Mouse (Mus musculus) lung, postnatal 0 days (tissue): ENCODE measurements around the gene Heca. TPM values are rescaled to one million over a fixed set of nuclear protein-coding genes. Genes with fewer than 3 reads are reported as not detected.

ENCODE experiments used
- ATAC-seq: fragments of 200-750 bp; cut with Nextera tagmentation; 2 replicates; pipeline ENCODE4 v1.8.0; 2017; ENCODE audit warnings: moderate library complexity
- DNase-seq: peaks from one replicate; pipeline ENCODE4 v3.0.0-alpha.2; 2016; ENCODE audit warnings: low spot score
- H3K27ac ChIP-seq: fragments of 300-500 bp; sonication (generic); 2 replicates; pipeline ENCODE4 v1.5.1; 2014; ENCODE audit warnings: antibody characterized with exemption, mild to moderate bottlenecking, low read length, mixed read lengths
- H3K27me3 ChIP-seq: fragments of 300-500 bp; sonication (generic); replicated peaks from 2 replicates; pipeline ENCODE4 v1.6.1; 2014; ENCODE audit warnings: low read length, mixed read lengths; ENCODE audit not compliant: insufficient read depth
- H3K36me3 ChIP-seq: fragments of 300-500 bp; sonication (generic); 2 replicates; pipeline ENCODE4 v1.6.1; 2014; ENCODE audit warnings: low read length, mixed read lengths; ENCODE audit not compliant: insufficient read depth
- H3K4me1 ChIP-seq: fragments of 300-500 bp; sonication (generic); 2 replicates; pipeline ENCODE4 v1.6.1; 2014; ENCODE audit warnings: antibody characterized with exemption, low read depth, low read length, mixed read lengths; ENCODE audit not compliant: insufficient read depth
- H3K4me2 ChIP-seq: fragments of 300-500 bp; sonication (generic); replicated peaks from 2 replicates; pipeline ENCODE4 v1.6.1; 2014; ENCODE audit warnings: low read depth, mild to moderate bottlenecking, low read length, moderate library complexity, mixed read lengths
- H3K4me3 ChIP-seq: fragments of 300-500 bp; sonication (generic); 2 replicates; pipeline ENCODE4 v1.5.1; 2014; ENCODE audit warnings: low read depth, low read length
- H3K9ac ChIP-seq: fragments of 300-500 bp; sonication (generic); replicated peaks from 2 replicates; pipeline ENCODE4 v1.6.1; 2014; ENCODE audit warnings: low read depth, mild to moderate bottlenecking
- H3K9me3 ChIP-seq: fragments of 300-500 bp; sonication (generic); 2 replicates; pipeline ENCODE4 v1.6.1; 2016; ENCODE audit warnings: low read length, mixed read lengths
- CTCF ChIP-seq: IDR thresholded peaks from 2 replicates; pipeline ENCODE4 v1.5.1; 2016; ENCODE audit warnings: antibody characterized with exemption, mild to moderate bottlenecking
- EP300 ChIP-seq: IDR thresholded peaks from 2 replicates; pipeline ENCODE4 v1.6.1; 2016; ENCODE audit warnings: antibody characterized with exemption, mild to moderate bottlenecking, control low read depth
- WGBS: fragments of 180-500 bp; shearing (Covaris S2); extraction: QIAGEN DNeasy Blood & Tissue Kit; methylation state at CpG from one replicate; pipeline ENCODE4 v1.1.7; 2014; 5-methylcytosine and 5-hydroxymethylcytosine counted together
- polyA plus RNA-seq: library from polyadenylated mRNA; unstranded; fragments of >200 nt; fragmentation: Nextera tagmentation; extraction: Ambion mirVana; gene quantifications from 2 replicates; pipeline ENCODE4 v1.2.1, GENCODE M21; 2015

The Heca gene
- polyA plus RNA-seq, 1 experiment from 2014 or later = 8.2 TPM

DNA sequence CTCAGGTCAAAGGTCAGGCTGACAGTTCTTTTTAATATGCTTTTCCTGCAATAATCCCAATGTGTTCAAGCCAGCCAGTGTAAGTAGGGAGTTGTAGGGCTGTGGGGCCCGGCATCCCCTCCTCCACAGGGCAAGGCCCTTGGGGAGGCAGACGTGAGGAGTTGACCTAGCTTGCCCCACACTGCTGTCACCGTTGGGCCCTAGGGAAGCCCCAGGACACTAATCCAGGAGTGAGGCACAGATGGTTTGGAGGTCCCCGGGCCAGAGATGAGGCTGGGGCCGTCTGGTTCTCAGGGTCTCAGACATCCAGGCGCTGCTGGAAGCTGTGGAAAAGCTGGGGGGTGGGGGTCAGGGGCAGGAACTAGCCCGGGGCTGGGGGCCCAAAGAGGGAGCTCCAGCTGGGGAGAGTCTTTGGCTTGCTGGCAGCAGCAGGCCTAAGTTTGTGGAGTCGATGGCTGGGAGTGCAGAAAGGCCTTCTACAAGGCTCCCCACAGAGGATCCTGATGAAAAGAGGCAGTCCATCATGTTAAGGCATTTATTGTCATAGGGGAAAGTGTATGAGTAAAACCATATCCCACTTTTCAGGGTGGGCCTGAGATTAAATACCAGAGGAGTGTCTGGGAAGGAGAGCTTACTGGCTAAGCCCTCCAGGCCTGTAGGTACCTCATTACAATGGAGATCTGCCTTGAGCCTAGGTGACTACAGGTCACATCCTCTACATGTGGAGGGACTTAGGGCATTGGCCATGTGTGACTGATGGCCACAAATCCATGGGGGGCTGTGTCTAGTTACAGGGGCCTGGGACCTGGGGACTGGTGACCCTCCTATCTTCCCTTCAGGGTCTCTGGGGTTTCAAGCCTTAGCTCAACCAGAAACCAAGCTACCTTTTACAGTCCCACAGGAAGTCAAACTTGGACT lies 69.6 kb downstream of the Heca start:
- H3K36me3 ChIP-seq = no peaks in the 10 kb centered on the region
- TF ChIP-seq CTCF (no peak), EP300 (no peak)
- 50% methylated on average over 8 of the region's 8 CpGs for WGBS

GRCm38 (mm10) chr10:17869822-17870662 lies 77.8 kb downstream of the Heca start:
- TF ChIP-seq EP300 (no peak), CTCF (peak; percentile 97)
- H3K36me3 ChIP-seq = no peaks in the 10 kb centered on the region
- peak; percentile 84 for DNase-seq
- 32% methylated on average over 5 of the region's 5 CpGs for WGBS
- H3K4me3 ChIP-seq = no peak overlapping the region
- H3K4me2 ChIP-seq = no peak overlapping the region
- H3K27me3 ChIP-seq = no peaks in the 10 kb centered on the region
- H3K4me1 ChIP-seq = no peaks in the 10 kb centered on the region
- no peak overlapping the region for H3K27ac ChIP-seq
- no peaks in the 10 kb centered on the region for H3K9me3 ChIP-seq
- no peak overlapping the region for H3K9ac ChIP-seq
- ATAC-seq = peak; percentile 83

More for the DNA sequence above, 69.6 kb downstream of the Heca start:
- no peak for DNase-seq
- H3K9ac ChIP-seq = no peak overlapping the region
- no peaks in the 10 kb centered on the region for H3K9me3 ChIP-seq
- no peak overlapping the region for H3K27ac ChIP-seq
- no peak for ATAC-seq
- H3K4me2 ChIP-seq = no peak overlapping the region
- no peaks in the 10 kb centered on the region for H3K27me3 ChIP-seq
- no peak overlapping the region for H3K4me3 ChIP-seq
- no peaks in the 10 kb centered on the region for H3K4me1 ChIP-seq

GRCm38 (mm10) chr10:17860701-17861480 lies 87.0 kb downstream of the Heca start:
- DNase-seq (no peak), ATAC-seq (no peak)
- Histone ChIP-seq H3K9me3 (no peaks in the 10 kb centered on the region), H3K27ac (no peak overlapping the region), H3K36me3 (no peaks in the 10 kb centered on the region), H3K4me2 (no peak overlapping the region), H3K4me1 (no peaks in the 10 kb centered on the region), H3K9ac (no peak overlapping the region), H3K27me3 (no peaks in the 10 kb centered on the region), H3K4me3 (no peak overlapping the region)
- 72% methylated on average over 6 of the region's 6 CpGs for WGBS
- TF ChIP-seq CTCF (no peak), EP300 (no peak)

- no peak overlapping the region for H3K9ac ChIP-seq
- no peak for TF ChIP-seq CTCF
- no peak for TF ChIP-seq EP300
- 86% methylated on average over 9 of the region's 9 CpGs for WGBS
- H3K27ac ChIP-seq = no peak overlapping the region
- DNase-seq (no peak), ATAC-seq (no peak)
- H3K4me3 ChIP-seq = no peak overlapping the region
- no peaks in the 10 kb centered on the region for H3K36me3 ChIP-seq
- H3K27me3 ChIP-seq = no peaks in the 10 kb centered on the region
- H3K4me1 ChIP-seq = no peaks in the 10 kb centered on the region
- H3K9me3 ChIP-seq = no peaks in the 10 kb centered on the region
- H3K4me2 ChIP-seq = no peak overlapping the region
Measured at GRCm38 (mm10) chr10:17857647-17858261, 90.1 kb downstream of the Heca start.

DNA sequence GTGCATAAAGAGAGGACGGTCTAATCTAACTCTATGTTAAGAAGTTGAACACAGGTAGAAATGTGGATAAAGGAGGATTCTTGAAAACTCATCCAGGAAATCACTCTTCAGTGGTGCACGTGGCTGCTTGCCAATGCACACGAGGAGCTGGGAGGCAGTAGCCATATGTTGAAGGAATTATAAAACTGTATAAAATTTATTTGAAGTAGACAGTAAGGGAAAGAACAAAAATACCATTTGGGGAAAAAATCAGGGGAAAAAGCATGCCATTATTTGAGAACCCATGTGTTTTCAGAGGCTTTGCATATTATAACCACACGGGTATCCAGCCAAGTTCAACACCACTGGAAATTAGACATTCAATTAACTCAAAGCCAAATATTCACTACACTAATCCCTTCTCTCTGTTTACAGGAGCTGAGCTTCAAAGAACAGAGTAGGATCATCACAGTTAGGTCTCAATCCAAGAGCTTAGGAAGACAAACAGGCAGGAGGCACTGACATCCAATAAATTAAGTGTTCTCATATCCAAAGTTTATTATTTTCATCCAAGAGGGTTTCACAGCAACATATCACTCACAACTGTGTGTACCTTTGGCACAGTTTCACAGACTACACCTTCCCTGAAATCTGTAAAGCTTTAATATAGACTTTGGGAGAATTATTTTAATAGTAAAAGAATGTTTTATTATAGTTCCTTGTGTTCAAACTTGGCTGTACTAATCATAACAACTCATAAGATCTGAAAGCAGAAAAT lies 102.9 kb downstream of the Heca start:
- 36% methylated on average over 4 of the region's 4 CpGs for WGBS
- no peak for ATAC-seq

More for the DNA sequence above, 102.9 kb downstream of the Heca start:
- Histone ChIP-seq H3K27ac (no peak overlapping the region), H3K36me3 (no peaks in the 10 kb centered on the region), H3K4me2 (no peak overlapping the region), H3K9me3 (no peaks in the 10 kb centered on the region), H3K27me3 (no peaks in the 10 kb centered on the region), H3K9ac (no peak overlapping the region), H3K4me3 (no peak overlapping the region), H3K4me1 (no peaks in the 10 kb centered on the region)
- no peak for DNase-seq
- TF ChIP-seq CTCF (no peak), EP300 (no peak)
